Mouse (Mus musculus) liver, embryonic 11.5 days (tissue): ENCODE results near the gene Fdx1l. TPM values are rescaled to one million over a fixed set of nuclear protein-coding genes. Genes with fewer than 3 reads are reported as not detected.
A peak's percentile ranks its signal among the peaks of the same experiment; 100 is the strongest.

Source experiments
- ATAC-seq: fragments of 200-750 bp; cut with Nextera tagmentation; replicated peaks from 2 replicates; pipeline ENCODE4 v1.8.0; 2017; ENCODE audit warnings: moderate number of reproducible peaks, mild to moderate bottlenecking, moderate TSS enrichment, moderate library complexity; ENCODE audit not compliant: low FRiP score
- DNase-seq: peaks from one replicate; pipeline ENCODE4 v3.0.0-alpha.2; 2017; ENCODE audit warnings: low spot score
- H3K27ac ChIP-seq: fragments of 300-500 bp; sonication (generic); 2 replicates; pipeline ENCODE4 v1.5.1; 2014; ENCODE audit warnings: mild to moderate bottlenecking, low read depth, low read length, control low read depth
- H3K27me3 ChIP-seq: fragments of 300-500 bp; sonication (generic); replicated peaks from 2 replicates; pipeline ENCODE4 v1.6.1; 2014; ENCODE audit warnings: low read length, mixed read lengths; ENCODE audit not compliant: control insufficient read depth, insufficient read depth
- H3K36me3 ChIP-seq: fragments of 300-500 bp; sonication (generic); 2 replicates; pipeline ENCODE4 v1.6.1; 2014; ENCODE audit warnings: mild to moderate bottlenecking, low read length, moderate library complexity, mixed read lengths; ENCODE audit not compliant: control insufficient read depth, insufficient read depth
- H3K4me1 ChIP-seq: fragments of 300-500 bp; sonication (generic); replicated peaks from 2 replicates; pipeline ENCODE4 v1.6.1; 2014; ENCODE audit warnings: low read length, mixed read lengths; ENCODE audit not compliant: control insufficient read depth, insufficient read depth
- H3K4me2 ChIP-seq: fragments of 300-500 bp; sonication (generic); 2 replicates; pipeline ENCODE4 v1.6.1; 2014; ENCODE audit warnings: mild to moderate bottlenecking, control low read depth, moderate library complexity
- H3K4me3 ChIP-seq: fragments of 300-500 bp; sonication (generic); 2 replicates; pipeline ENCODE4 v1.5.1; 2014; ENCODE audit warnings: low read depth, low read length, control low read depth
- H3K9ac ChIP-seq: fragments of 300-500 bp; sonication (generic); 2 replicates; pipeline ENCODE4 v1.6.1; 2014; ENCODE audit warnings: low read depth, low read length, control low read depth
- H3K9me3 ChIP-seq: fragments of 300-500 bp; sonication (generic); 2 replicates; pipeline ENCODE4 v1.6.1; 2016; ENCODE audit warnings: low read length, inconsistent platforms, mixed read lengths; ENCODE audit not compliant: control insufficient read depth
- WGBS: fragments of 180-500 bp; shearing (Covaris S2); extraction: QIAGEN DNeasy Blood & Tissue Kit; methylation state at CpG from one replicate; pipeline ENCODE4 v1.1.7; 2014; 5-methylcytosine and 5-hydroxymethylcytosine counted together
- polyA plus RNA-seq: library from polyadenylated mRNA; unstranded; fragments of >200 nt; fragmentation: Nextera tagmentation; extraction: Ambion mirVana; gene quantifications from 2 replicates; pipeline ENCODE4 v1.2.1, GENCODE M21; 2014

The Fdx1l gene
- polyA plus RNA-seq, 1 experiment from 2014 or later, result 74.9 TPM

DNA sequence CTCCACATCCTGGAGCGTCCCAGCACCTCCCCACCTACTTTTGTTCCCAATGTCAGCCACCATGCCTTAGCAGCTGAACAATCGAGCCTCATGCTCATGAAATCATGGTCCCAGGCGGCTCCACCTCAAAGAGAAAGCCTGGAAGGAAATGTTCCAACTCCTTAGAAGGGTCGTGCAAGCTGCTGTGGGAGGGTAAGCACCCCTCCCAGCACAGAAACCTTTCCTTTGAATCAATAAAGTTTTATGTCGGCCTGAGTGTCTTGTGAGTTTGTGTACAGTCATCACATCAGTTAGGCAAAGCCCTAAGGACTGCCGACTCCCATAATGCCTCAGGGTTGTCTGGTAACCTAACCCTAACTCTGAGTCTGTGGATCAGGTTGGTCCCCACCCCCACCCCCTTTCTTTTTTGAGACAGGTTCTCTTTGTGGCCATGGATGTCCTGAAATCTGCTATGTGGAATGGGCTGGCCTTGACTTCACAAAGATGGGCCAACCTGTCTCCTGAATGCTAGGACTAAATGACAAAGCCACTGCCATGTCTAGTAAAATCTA lies 44.8 kb downstream of the Fdx1l start:
- no peaks in the 10 kb centered on the region for H3K9me3 ChIP-seq
- H3K4me2 ChIP-seq, result peak overlapping the region; percentile 100
- 0 out of 2 replicates have a peak overlapping the region, but pooled peaks have one; percentile 65 for H3K4me3 ChIP-seq
- H3K9ac ChIP-seq, result peak overlapping the region; percentile 51
- DNase-seq, result no peak
- H3K36me3 ChIP-seq, result no peaks in the 10 kb centered on the region
- 61% methylated on average over 6 of the region's 6 CpGs for WGBS
- peak overlapping the region; percentile 86 for H3K27ac ChIP-seq
- peaks cover 22% of the 10 kb centered on the region for H3K27me3 ChIP-seq
- H3K4me1 ChIP-seq, result peaks cover 43% of the 10 kb centered on the region
- no peak for ATAC-seq

DNA sequence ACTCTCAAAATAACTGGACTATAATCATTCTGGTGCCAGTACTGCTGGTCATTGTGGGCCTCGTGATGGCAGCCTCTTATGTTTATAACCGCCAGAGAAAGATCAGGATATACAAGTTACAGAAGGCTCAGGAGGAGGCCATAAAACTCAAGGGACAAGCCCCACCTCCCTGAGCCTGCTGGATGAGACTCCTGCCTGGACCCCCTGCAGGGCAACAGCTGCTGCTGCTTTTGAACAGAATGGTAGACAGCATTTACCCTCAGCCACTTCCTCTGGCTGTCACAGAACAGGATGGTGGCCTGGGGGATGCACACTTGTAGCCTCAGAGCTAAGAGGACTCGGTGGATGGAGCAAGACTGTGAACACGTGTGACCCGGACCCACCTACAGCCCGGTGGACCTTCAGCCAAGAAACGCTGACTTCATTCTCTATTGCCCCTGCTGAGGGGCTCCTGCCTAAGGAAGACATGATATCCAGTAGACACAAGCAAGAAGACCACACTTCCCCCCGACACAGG lies 45.6 kb downstream of the Fdx1l start:
- no peak for ATAC-seq
- Histone ChIP-seq H3K4me3 (no peak overlapping the region), H3K36me3 (no peaks in the 10 kb centered on the region), H3K4me2 (no peak overlapping the region), H3K27me3 (peaks cover 14% of the 10 kb centered on the region), H3K27ac (peak overlapping the region; percentile 86), H3K9ac (peak overlapping the region; percentile 13; the same call in 1 of the 2 replicates), H3K4me1 (peaks cover 39% of the 10 kb centered on the region), H3K9me3 (no peaks in the 10 kb centered on the region)
- 61% methylated on average over 8 of the region's 8 CpGs for WGBS
- no peak for DNase-seq

DNA sequence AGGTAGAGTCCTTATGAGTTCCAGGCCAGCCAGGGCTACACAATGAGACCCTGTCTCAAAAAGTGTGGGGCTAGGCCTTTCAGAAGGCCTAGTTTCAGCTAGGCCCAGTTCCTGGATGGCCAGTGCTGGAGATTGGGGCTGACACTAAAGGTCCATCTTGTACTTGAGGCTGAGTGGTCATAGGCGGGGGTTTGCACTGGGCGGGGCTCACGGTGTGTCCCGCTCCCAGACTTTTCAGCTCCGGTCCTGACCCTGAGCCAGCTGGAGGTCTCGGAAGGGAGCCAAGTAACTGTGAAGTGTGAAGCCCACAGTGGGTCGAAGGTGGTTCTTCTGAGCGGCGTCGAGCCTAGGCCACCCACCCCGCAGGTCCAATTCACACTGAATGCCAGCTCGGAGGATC lies 46.6 kb downstream of the Fdx1l start:
- H3K9ac ChIP-seq, result no peak overlapping the region
- WGBS, result 92% methylated on average over 12 of the region's 12 CpGs
- H3K36me3 ChIP-seq, result no peaks in the 10 kb centered on the region
- no peak overlapping the region for H3K4me3 ChIP-seq
- DNase-seq (no peak), ATAC-seq (no peak)
- no peaks in the 10 kb centered on the region for H3K9me3 ChIP-seq
- peaks cover 4% of the 10 kb centered on the region for H3K27me3 ChIP-seq
- no peak overlapping the region for H3K4me2 ChIP-seq
- H3K4me1 ChIP-seq, result peaks cover 29% of the 10 kb centered on the region
- H3K27ac ChIP-seq, result no peak overlapping the region

DNA sequence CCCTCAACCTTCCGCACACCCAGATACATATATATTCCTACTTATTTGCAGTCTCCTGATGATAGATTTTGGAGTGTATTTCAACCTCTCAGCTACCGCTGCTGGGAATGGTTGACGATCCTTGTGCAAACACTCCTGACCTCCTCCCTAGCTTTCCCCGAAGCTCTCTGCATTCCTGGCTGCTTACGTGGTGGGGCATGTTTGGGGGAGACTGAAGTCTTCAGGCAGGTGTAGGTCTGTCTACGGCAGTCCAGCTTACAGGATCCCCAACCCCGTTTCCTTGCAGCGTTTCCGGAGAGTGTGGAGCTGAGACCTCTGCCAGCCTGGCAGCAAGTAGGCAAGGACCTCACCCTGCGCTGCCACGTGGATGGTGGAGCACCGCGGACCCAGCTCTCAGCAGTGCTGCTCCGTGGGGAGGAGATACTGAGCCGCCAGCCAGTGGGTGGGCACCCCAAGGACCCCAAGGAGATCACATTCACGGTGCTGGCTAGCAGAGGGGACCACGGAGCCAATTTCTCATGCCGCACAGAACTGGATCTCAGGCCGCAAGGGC lies 48.1 kb downstream of the Fdx1l start:
- ATAC-seq (no peak), DNase-seq (no peak)
- H3K9ac ChIP-seq, result no peak overlapping the region
- H3K4me3 ChIP-seq, result no peak overlapping the region
- H3K36me3 ChIP-seq, result no peaks in the 10 kb centered on the region
- H3K27ac ChIP-seq, result no peak overlapping the region
- H3K4me2 ChIP-seq, result no peak overlapping the region
- H3K4me1 ChIP-seq, result peaks cover 19% of the 10 kb centered on the region; the same call in 1 of the 2 replicates
- no peaks in the 10 kb centered on the region for H3K27me3 ChIP-seq
- no peaks in the 10 kb centered on the region for H3K9me3 ChIP-seq
- 77% methylated on average over 19 of the region's 19 CpGs for WGBS

DNA sequence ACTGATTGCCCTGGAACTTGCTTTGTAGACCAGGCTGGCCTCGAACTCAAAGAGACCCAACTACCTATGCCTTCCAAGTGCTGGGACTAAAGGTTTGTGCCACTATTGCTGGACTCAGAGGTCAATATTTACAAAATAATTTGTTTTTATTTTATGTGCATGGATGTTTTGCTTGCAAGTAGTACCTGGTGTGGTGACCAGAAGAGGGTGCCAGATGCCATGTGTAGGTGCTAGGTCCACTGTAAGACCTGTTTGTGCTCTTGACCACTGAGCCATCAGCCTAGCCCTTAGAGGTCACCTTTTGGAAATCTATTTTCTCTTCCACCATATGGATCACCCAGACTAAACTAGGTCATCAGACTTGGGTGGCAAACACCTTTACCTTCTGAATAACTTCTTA lies 50.7 kb downstream of the Fdx1l start:
- Histone ChIP-seq H3K9ac (no peak overlapping the region), H3K4me2 (no peak overlapping the region), H3K36me3 (no peaks in the 10 kb centered on the region), H3K4me3 (no peak overlapping the region), H3K9me3 (no peaks in the 10 kb centered on the region), H3K27ac (no peak overlapping the region), H3K4me1 (peaks cover 6% of the 10 kb centered on the region; the same call in 1 of the 2 replicates), H3K27me3 (no peaks in the 10 kb centered on the region)
- 86% methylated on average over 1 of the region's 1 CpGs for WGBS
- ATAC-seq (no peak), DNase-seq (no peak)

DNA sequence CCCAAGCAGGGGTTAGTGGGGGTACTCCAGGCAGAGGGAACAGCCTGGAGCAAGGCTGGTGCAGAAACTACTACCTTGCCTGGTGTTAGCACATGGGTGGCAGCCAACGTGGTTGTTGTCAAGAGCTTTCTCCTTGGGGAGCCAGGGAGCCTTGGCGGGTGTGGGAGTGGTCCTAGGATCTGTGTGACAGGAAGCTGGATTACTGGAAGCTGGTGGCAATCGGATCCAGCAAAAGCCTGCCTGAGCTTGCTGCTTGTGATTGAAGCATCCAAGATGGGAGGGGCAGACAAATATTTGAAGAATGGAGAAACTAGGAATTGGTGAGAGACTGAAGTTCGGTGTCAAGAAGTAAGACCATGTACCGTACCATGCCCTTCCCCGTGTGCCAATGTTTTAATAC lies 51.1 kb downstream of the Fdx1l start:
- no peak for ATAC-seq
- peaks cover 9% of the 10 kb centered on the region for H3K4me1 ChIP-seq

DNA sequence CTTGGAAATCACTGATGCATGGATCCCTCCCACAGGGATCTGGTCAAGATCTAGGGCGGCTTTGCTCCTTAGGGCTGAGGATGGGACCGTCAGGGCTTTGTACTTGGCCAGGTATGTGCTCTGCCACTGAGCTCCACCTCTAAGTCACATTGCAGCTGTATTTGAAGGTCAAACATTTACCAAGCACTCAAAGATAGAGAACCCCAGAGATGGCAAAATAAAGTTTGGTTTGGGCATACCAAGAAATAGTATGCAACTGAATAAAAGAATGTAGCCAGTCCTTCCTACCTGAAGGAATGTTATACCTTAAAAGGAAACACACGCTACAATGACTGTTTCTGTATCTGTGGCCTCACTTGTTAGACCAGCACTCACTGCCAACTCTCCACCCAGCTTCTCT lies 52.1 kb downstream of the Fdx1l start:
- no peak overlapping the region for H3K4me3 ChIP-seq
- H3K4me2 ChIP-seq, result no peak overlapping the region
- H3K9me3 ChIP-seq, result no peaks in the 10 kb centered on the region
- H3K36me3 ChIP-seq, result no peaks in the 10 kb centered on the region
- ATAC-seq (no peak), DNase-seq (no peak)
- 0 out of 2 replicates have a peak, but pooled peaks cover 5% of the 10 kb centered on the region for H3K27me3 ChIP-seq
- H3K9ac ChIP-seq, result no peak overlapping the region
- no peak overlapping the region for H3K27ac ChIP-seq
- H3K4me1 ChIP-seq, result peaks cover 5% of the 10 kb centered on the region; the same call in 1 of the 2 replicates
- WGBS, result 81% methylated on average over 3 of the region's 3 CpGs

More for the DNA sequence above, 51.1 kb downstream of the Fdx1l start:
- H3K27ac ChIP-seq, result no peak overlapping the region
- DNase-seq, result no peak
- H3K27me3 ChIP-seq, result 0 out of 2 replicates have a peak, but pooled peaks cover 4% of the 10 kb centered on the region
- no peaks in the 10 kb centered on the region for H3K9me3 ChIP-seq
- WGBS, result 69% methylated on average over 6 of the region's 6 CpGs
- no peak overlapping the region for H3K4me3 ChIP-seq
- no peak overlapping the region for H3K9ac ChIP-seq
- no peaks in the 10 kb centered on the region for H3K36me3 ChIP-seq
- H3K4me2 ChIP-seq, result no peak overlapping the region

DNA sequence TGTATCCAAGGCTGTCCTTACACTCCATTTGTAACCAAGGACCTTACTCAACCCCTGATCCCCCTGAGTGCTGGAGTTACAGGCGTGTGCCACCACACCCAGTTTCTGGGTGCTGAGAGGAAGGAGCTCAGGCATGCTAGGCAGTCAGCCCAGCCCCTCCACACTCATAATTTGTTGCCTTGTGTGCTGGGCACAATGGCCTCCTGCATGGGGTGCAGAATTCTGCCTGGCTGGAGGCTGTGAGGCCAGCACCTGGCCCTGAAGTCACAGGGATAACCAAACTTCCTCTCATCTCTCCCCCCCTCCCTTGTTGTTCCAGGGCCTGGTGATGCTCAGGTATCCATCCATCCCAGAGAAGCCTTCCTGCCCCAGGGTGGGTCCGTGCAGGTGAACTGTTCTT lies 54.8 kb downstream of the Fdx1l start:
- Histone ChIP-seq H3K27me3 (peaks cover 17% of the 10 kb centered on the region; the same call in 1 of the 2 replicates), H3K9ac (no peak overlapping the region)
- WGBS, result 75% methylated on average over 2 of the region's 2 CpGs

More for the DNA sequence above, 54.8 kb downstream of the Fdx1l start:
- ATAC-seq, result no peak
- Histone ChIP-seq H3K9me3 (no peaks in the 10 kb centered on the region), H3K36me3 (no peaks in the 10 kb centered on the region), H3K27ac (no peak overlapping the region), H3K4me1 (peaks cover 20% of the 10 kb centered on the region), H3K4me3 (no peak overlapping the region), H3K4me2 (no peak overlapping the region)
- DNase-seq, result no peak
